Mouse (Mus musculus) liver, embryonic 16.5 days (tissue): ENCODE data around the gene Arhgef12. TPM values are rescaled to one million over a fixed set of nuclear protein-coding genes. Genes with fewer than 3 reads are reported as not detected.

Experiments used
- ATAC-seq: fragments of 200-750 bp; cut with Nextera tagmentation; 2 replicates; pipeline ENCODE4 v1.8.0; 2017; ENCODE audit warnings: low read depth, mild to moderate bottlenecking, moderate number of reproducible peaks, moderate library complexity
- H3K27ac ChIP-seq: fragments of 300-500 bp; sonication (generic); 2 replicates; pipeline ENCODE4 v1.5.1; 2014; ENCODE audit warnings: mild to moderate bottlenecking, low read length
- H3K27me3 ChIP-seq: fragments of 300-500 bp; sonication (generic); 2 replicates; pipeline ENCODE4 v1.6.1; 2014; ENCODE audit warnings: low read depth, low read length, mixed read lengths; ENCODE audit not compliant: control insufficient read depth, insufficient read depth
- H3K36me3 ChIP-seq: fragments of 300-500 bp; sonication (generic); 2 replicates; pipeline ENCODE4 v1.6.1; 2014; ENCODE audit warnings: mild to moderate bottlenecking; ENCODE audit not compliant: control insufficient read depth, insufficient read depth
- H3K4me1 ChIP-seq: fragments of 300-500 bp; sonication (generic); 2 replicates; pipeline ENCODE4 v1.6.1; 2014; ENCODE audit warnings: low read depth, low read length, mixed read lengths; ENCODE audit not compliant: control insufficient read depth
- H3K4me2 ChIP-seq: fragments of 300-500 bp; sonication (generic); 2 replicates; pipeline ENCODE4 v1.6.1; 2014; ENCODE audit warnings: low read depth, low read length, mixed read lengths
- H3K4me3 ChIP-seq: fragments of 300-500 bp; sonication (generic); 2 replicates; pipeline ENCODE4 v1.5.1; 2014; ENCODE audit warnings: low read depth, mild to moderate bottlenecking, low read length
- H3K9ac ChIP-seq: fragments of 300-500 bp; sonication (generic); 2 replicates; pipeline ENCODE4 v1.6.1; 2014; ENCODE audit warnings: low read depth, low read length
- H3K9me3 ChIP-seq: fragments of 300-500 bp; sonication (generic); replicated peaks from 2 replicates; pipeline ENCODE4 v1.6.1; 2016; ENCODE audit warnings: low read length; ENCODE audit not compliant: control insufficient read depth
- WGBS: fragments of 180-500 bp; shearing (Covaris S2); extraction: QIAGEN DNeasy Blood & Tissue Kit; methylation state at CpG from one replicate; pipeline ENCODE4 v1.1.7; 2014; ENCODE audit not compliant: insufficient replicate concordance; 5-methylcytosine and 5-hydroxymethylcytosine counted together
- polyA plus RNA-seq: library from polyadenylated mRNA; unstranded; fragments of >200 nt; fragmentation: Nextera tagmentation; extraction: Ambion mirVana; gene quantifications from 2 replicates; pipeline ENCODE4 v1.2.1, GENCODE M21; 2015

The Arhgef12 gene
- 7.1 and 7.8 TPM in 2 replicates for polyA plus RNA-seq

GRCm38 (mm10) chr9:43107187-43107517 lies at the start of gene Arhgef12:
Gene Arhgef12 (minus strand): TSS chr9:43107239.
- peak within 1 kb of the TSS; percentile 89 for H3K9ac ChIP-seq
- H3K36me3 ChIP-seq: no peaks in the 10 kb centered on the region
- WGBS: 33% methylated on average over 10 of the region's 10 CpGs
- H3K4me1 ChIP-seq: peaks cover 26% of the 10 kb centered on the region
- peak within 1 kb of the TSS; percentile 87 for H3K4me3 ChIP-seq
- H3K27ac ChIP-seq: peak within 1 kb of the TSS; percentile 98
- peak within 1 kb of the TSS; percentile 86 for H3K4me2 ChIP-seq
- ATAC-seq: no peak
- peaks cover 27% of the 10 kb centered on the region for H3K27me3 ChIP-seq
- H3K9me3 ChIP-seq: no peaks in the 10 kb centered on the region

- 27% methylated on average over 6 of the region's 6 CpGs for WGBS
- Histone ChIP-seq H3K4me3 (no peak overlapping the region), H3K27ac (no peak overlapping the region), H3K4me1 (no peaks in the 10 kb centered on the region), H3K4me2 (no peak overlapping the region), H3K9me3 (no peaks in the 10 kb centered on the region), H3K36me3 (no peaks in the 10 kb centered on the region), H3K27me3 (peaks cover 2% of the 10 kb centered on the region), H3K9ac (no peak overlapping the region)
- ATAC-seq: no peak
Observed at GRCm38 (mm10) chr9:43155960-43156359, 48.9 kb upstream of the Arhgef12 start.

DNA sequence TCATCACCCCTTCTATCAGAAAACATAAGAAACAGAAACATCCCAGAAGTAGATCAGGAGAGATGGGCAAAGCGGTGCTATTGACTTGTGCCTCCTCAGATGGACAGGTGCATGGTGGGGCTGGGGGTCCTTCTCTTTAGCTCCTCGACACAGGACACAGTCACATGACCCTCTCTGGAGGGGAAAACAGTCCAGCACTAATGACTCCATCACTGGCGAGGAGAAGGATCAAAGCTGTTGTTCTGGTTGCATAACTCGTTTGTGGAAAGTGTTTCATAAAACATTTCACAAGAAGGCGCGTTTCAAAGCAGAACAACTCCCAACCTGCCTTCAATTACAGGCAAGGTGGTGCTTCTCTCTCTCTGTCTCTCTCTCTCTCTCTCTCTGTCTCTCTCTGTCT lies 44.7 kb upstream of the Arhgef12 start:
- H3K27ac ChIP-seq: no peak overlapping the region
- no peaks in the 10 kb centered on the region for H3K9me3 ChIP-seq
- peaks cover 8% of the 10 kb centered on the region for H3K27me3 ChIP-seq
- WGBS: 49% methylated on average over 6 of the region's 6 CpGs
- no peak overlapping the region for H3K4me3 ChIP-seq
- H3K4me1 ChIP-seq: no peaks in the 10 kb centered on the region; the same call in 1 of the 2 replicates
- no peak for ATAC-seq
- H3K9ac ChIP-seq: no peak overlapping the region
- no peak overlapping the region for H3K4me2 ChIP-seq
- H3K36me3 ChIP-seq: no peaks in the 10 kb centered on the region

- H3K36me3 ChIP-seq: no peaks in the 10 kb centered on the region
- H3K4me1 ChIP-seq: no peaks in the 10 kb centered on the region; the same call in 1 of the 2 replicates
- 54% methylated on average over 9 of the region's 9 CpGs for WGBS
- H3K9ac ChIP-seq: no peak overlapping the region
- no peak overlapping the region for H3K4me3 ChIP-seq
- H3K27ac ChIP-seq: no peak overlapping the region
- ATAC-seq: no peak
- H3K4me2 ChIP-seq: no peak overlapping the region
- H3K9me3 ChIP-seq: no peaks in the 10 kb centered on the region
- peaks cover 8% of the 10 kb centered on the region; the same call in 1 of the 2 replicates for H3K27me3 ChIP-seq
Observed at GRCm38 (mm10) chr9:43150957-43151356, 43.9 kb upstream of the Arhgef12 start.

DNA sequence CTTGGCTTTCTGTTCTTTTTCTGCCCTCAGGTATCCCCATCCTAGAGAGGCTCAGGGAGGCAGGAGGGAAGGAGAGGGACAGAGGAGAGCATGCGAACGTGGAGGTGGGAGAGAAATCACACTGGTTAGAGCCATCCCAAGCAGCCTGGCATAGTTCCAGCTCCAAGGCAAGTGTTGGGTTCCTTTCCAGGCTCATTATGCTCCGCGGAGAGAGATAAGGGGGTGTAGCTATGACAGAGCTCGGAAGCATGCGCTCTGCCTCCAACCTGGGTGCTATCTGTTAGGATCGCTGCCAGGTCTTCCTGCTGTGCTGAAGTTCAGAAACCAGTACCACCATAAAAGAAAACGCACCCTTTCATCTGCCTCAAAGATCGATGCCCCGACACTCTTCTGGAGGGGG lies 43.0 kb upstream of the Arhgef12 start:
- ATAC-seq: no peak
- H3K4me2 ChIP-seq: no peak overlapping the region

GRCm38 (mm10) chr9:43149498-43149897 lies 42.5 kb upstream of the Arhgef12 start:
- ATAC-seq: no peak
- H3K9me3 ChIP-seq: no peaks in the 10 kb centered on the region
- no peak overlapping the region for H3K9ac ChIP-seq
- WGBS: 41% methylated on average over 3 of the region's 3 CpGs
- H3K4me1 ChIP-seq: no peaks in the 10 kb centered on the region; the same call in 1 of the 2 replicates
- H3K27me3 ChIP-seq: peaks cover 6% of the 10 kb centered on the region; the same call in 1 of the 2 replicates
- no peak overlapping the region for H3K4me3 ChIP-seq
- H3K4me2 ChIP-seq: no peak overlapping the region
- no peak overlapping the region for H3K27ac ChIP-seq
- H3K36me3 ChIP-seq: no peaks in the 10 kb centered on the region

More for the DNA sequence above, 43.0 kb upstream of the Arhgef12 start:
- WGBS: 26% methylated on average over 10 of the region's 10 CpGs
- H3K36me3 ChIP-seq: no peaks in the 10 kb centered on the region
- H3K9ac ChIP-seq: no peak overlapping the region
- no peaks in the 10 kb centered on the region for H3K9me3 ChIP-seq
- no peaks in the 10 kb centered on the region; the same call in 1 of the 2 replicates for H3K4me1 ChIP-seq
- no peak overlapping the region for H3K27ac ChIP-seq
- no peak overlapping the region for H3K4me3 ChIP-seq
- H3K27me3 ChIP-seq: peaks cover 7% of the 10 kb centered on the region; the same call in 1 of the 2 replicates

DNA sequence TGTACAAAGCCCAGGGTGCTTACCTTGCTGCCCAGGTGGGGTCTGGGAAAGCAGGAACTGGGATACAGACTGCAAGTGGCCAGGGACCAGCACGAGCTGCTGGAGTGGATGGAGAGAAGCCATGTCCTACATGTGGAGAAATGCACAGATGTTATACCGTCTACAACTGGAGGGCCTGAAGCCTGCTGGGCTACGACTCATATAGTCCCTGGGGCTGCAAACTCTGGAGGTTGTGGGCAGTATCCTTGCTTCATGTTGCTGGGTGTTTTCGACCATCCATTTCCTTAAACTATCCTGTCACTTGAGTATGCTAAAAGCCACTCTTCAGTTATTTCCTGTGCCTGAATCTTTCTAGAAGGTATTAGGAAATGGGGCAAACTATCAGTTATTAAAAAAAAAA lies 38.2 kb upstream of the Arhgef12 start:
- no peak overlapping the region for H3K4me3 ChIP-seq
- no peak for ATAC-seq
- WGBS: 55% methylated on average over 4 of the region's 4 CpGs
- no peak overlapping the region for H3K9ac ChIP-seq
- no peak overlapping the region for H3K4me2 ChIP-seq
- peaks cover 3% of the 10 kb centered on the region; the same call in 1 of the 2 replicates for H3K27me3 ChIP-seq
- no peaks in the 10 kb centered on the region for H3K9me3 ChIP-seq
- no peak overlapping the region for H3K27ac ChIP-seq
- no peaks in the 10 kb centered on the region; the same call in 1 of the 2 replicates for H3K4me1 ChIP-seq
- no peaks in the 10 kb centered on the region for H3K36me3 ChIP-seq

- WGBS: 50% methylated on average over 12 of the region's 12 CpGs
- no peak for ATAC-seq
- H3K4me2 ChIP-seq: no peak overlapping the region
Observed at GRCm38 (mm10) chr9:43144206-43144810, 37.3 kb upstream of the Arhgef12 start.

GRCm38 (mm10) chr9:43141839-43142238 lies 34.8 kb upstream of the Arhgef12 start:
- Histone ChIP-seq H3K4me2 (no peak overlapping the region), H3K27ac (no peak overlapping the region), H3K27me3 (peaks cover 6% of the 10 kb centered on the region; the same call in 1 of the 2 replicates), H3K36me3 (no peaks in the 10 kb centered on the region), H3K4me1 (no peaks in the 10 kb centered on the region), H3K9ac (no peak overlapping the region), H3K4me3 (no peak overlapping the region), H3K9me3 (no peaks in the 10 kb centered on the region)
- WGBS: 5% methylated on average over 4 of the region's 4 CpGs
- ATAC-seq: no peak

More at GRCm38 (mm10) chr9:43144206-43144810, 37.3 kb upstream of the Arhgef12 start:
- Histone ChIP-seq H3K9ac (no peak overlapping the region), H3K4me1 (no peaks in the 10 kb centered on the region), H3K36me3 (no peaks in the 10 kb centered on the region), H3K27ac (no peak overlapping the region), H3K4me3 (no peak overlapping the region), H3K27me3 (no peaks in the 10 kb centered on the region; the same call in 1 of the 2 replicates), H3K9me3 (no peaks in the 10 kb centered on the region)
